Mouse (Mus musculus): ENCODE results near the gene Zfp12.

DNA sequence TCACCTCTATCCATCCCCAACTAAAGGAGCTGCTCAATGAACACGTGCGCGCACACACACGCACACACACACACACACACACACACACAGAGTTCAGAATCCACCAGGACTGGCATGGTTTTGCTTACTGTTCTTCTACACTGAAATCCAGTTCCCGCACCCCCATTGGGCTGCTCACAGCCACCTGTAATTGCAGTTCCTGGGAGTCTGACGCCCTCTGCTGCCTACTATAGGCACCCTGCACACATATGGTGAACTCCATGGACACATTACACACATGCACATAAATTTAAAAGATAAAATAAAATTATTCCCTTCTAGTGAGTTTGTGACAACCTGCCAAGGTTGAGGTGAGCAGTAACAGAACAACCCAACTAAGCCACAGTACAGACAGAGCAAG is 49.8 kb downstream of the Zfp12 start:
- TF ChIP-seq POLR2A (IDR thresholded peaks at IDR 0.05; ENCODE audit: borderline replicate concordance, extremely low read depth, insufficient read depth, insufficient read length, poor library complexity, severe bottlenecking) (no peak), CTCF (IDR thresholded peaks at IDR 0.05; ENCODE audit: borderline replicate concordance, extremely low read depth, insufficient read depth, insufficient read length) (peak; percentile 22; the same call in 1 of the 2 replicates)

Measured in brain, embryonic 14.5 days (tissue).